Mouse (Mus musculus) liver, postnatal 0 days (tissue): ENCODE measurements around the gene Mzf1. TPM values are rescaled to one million over a fixed set of nuclear protein-coding genes. Genes with fewer than 3 reads are reported as not detected.
A peak's percentile ranks its signal among the peaks of the same experiment; 100 is the strongest.

Source experiments
- ATAC-seq: fragments of 200-750 bp; cut with Nextera tagmentation; 2 replicates; pipeline ENCODE4 v1.8.0; 2017; ENCODE audit warnings: mild to moderate bottlenecking, moderate library complexity
- DNase-seq: peaks from one replicate; pipeline ENCODE4 v3.0.0-alpha.2; 2016
- H3K27ac ChIP-seq: fragments of 300-500 bp; sonication (generic); 2 replicates; pipeline ENCODE4 v1.5.1; 2014; ENCODE audit warnings: antibody characterized with exemption, moderate library complexity, mild to moderate bottlenecking, low read depth
- H3K27me3 ChIP-seq: fragments of 300-500 bp; sonication (generic); 2 replicates; pipeline ENCODE4 v1.6.1; 2014; ENCODE audit warnings: low read length, control low read depth, mixed read lengths; ENCODE audit not compliant: insufficient read depth
- H3K36me3 ChIP-seq: fragments of 300-500 bp; sonication (generic); replicated peaks from 2 replicates; pipeline ENCODE4 v1.6.1; 2014; ENCODE audit warnings: mild to moderate bottlenecking, control low read depth, low read length, moderate library complexity, mixed read lengths; ENCODE audit not compliant: insufficient read depth
- H3K4me1 ChIP-seq: fragments of 300-500 bp; sonication (generic); 2 replicates; pipeline ENCODE4 v1.6.1; 2014; ENCODE audit warnings: antibody characterized with exemption, mild to moderate bottlenecking, control low read depth; ENCODE audit not compliant: insufficient read depth
- H3K4me2 ChIP-seq: fragments of 300-500 bp; sonication (generic); 2 replicates; pipeline ENCODE4 v1.6.1; 2014; ENCODE audit warnings: low read depth, mild to moderate bottlenecking, low read length, moderate library complexity, mixed read lengths
- H3K4me3 ChIP-seq: fragments of 300-500 bp; sonication (generic); 2 replicates; pipeline ENCODE4 v1.5.1; 2014; ENCODE audit warnings: low read depth, low read length
- H3K9ac ChIP-seq: fragments of 300-500 bp; sonication (generic); replicated peaks from 2 replicates; pipeline ENCODE4 v1.6.1; 2014; ENCODE audit warnings: mild to moderate bottlenecking, moderate library complexity
- H3K9me3 ChIP-seq: fragments of 300-500 bp; sonication (generic); 2 replicates; pipeline ENCODE4 v1.6.1; 2016; ENCODE audit warnings: mild to moderate bottlenecking, control low read depth, low read length, mixed read lengths
- CTCF ChIP-seq: sonication (generic); IDR thresholded peaks from 2 replicates; pipeline ENCODE4 v1.5.1; 2016; ENCODE audit warnings: antibody characterized with exemption, low read depth
- EP300 ChIP-seq: IDR thresholded peaks from 2 replicates; pipeline ENCODE4 v1.6.1; 2016; ENCODE audit warnings: antibody characterized with exemption, low read depth, mild to moderate bottlenecking
- WGBS: fragments of 180-500 bp; shearing (Covaris S2); extraction: QIAGEN DNeasy Blood & Tissue Kit; methylation state at CpG from one replicate; pipeline ENCODE4 v1.1.7; 2014; ENCODE audit not compliant: insufficient replicate concordance; 5-methylcytosine and 5-hydroxymethylcytosine counted together
- polyA plus RNA-seq: library from polyadenylated mRNA; unstranded; fragments of >200 nt; fragmentation: Nextera tagmentation; extraction: Ambion mirVana; gene quantifications from 2 replicates; pipeline ENCODE4 v1.2.1, GENCODE M21; 2015

Mzf1 gene
- polyA plus RNA-seq, 1 experiment from 2014 or later: 0.29 TPM

- H3K36me3 ChIP-seq: peaks cover 19% of the 10 kb centered on the region; the same call in 1 of the 2 replicates
- H3K4me1 ChIP-seq: peaks cover 16% of the 10 kb centered on the region
- WGBS: under 1% methylated on average over 42 of the region's 42 CpGs
- DNase-seq (peak; percentile 92), ATAC-seq (peak; percentile 88)
- TF ChIP-seq CTCF (peak; percentile 97), EP300 (0 out of 2 replicates have a peak, but pooled peaks have one; percentile 23)
- H3K27me3 ChIP-seq: no peaks in the 10 kb centered on the region
- H3K9me3 ChIP-seq: no peaks in the 10 kb centered on the region
- peak overlapping the region; percentile 72 for H3K9ac ChIP-seq
- peak overlapping the region; percentile 95 for H3K4me2 ChIP-seq
- peak overlapping the region; percentile 93 for H3K27ac ChIP-seq
- H3K4me3 ChIP-seq: peak overlapping the region; percentile 64
Observed at GRCm38 (mm10) chr7:13009143-13010004, 45.2 kb downstream of the Mzf1 start.

DNA sequence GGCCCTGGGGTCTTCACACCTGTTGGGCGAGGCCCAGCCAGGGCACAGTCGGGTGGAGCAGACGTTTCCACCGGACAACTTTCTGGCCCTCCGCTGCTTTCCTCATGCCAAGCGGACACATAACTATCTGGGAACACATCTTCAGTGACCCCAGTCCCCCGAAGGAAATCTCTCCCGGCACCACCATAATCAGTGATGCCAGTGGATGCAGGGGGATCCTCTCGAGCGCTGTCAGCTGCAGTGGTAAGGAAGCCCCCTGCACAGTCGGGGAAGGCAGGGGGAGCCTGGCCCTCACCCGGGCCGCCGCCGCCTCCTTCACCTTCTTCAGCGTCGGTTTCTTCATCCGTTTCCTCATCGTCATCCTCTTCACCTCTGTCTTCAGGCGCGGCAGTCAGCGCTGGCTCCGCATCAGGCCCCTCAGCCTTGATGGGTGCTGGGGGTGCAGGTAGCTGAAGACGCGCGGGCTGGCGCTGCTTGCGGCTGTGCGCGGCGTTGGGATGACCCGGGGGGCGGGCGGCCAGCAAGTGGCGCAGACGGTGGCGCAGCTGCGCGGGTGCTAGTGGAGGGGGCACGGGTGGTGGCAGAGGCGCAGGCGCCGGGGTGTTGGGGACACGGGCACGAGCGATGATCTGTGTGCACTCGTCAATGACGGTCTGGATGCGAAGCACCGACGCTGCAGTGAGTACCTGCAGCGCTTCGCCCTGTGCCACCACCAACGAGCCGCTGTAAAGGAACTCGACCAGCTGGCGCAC, 47.0 kb downstream of the Mzf1 start:
- Histone ChIP-seq H3K4me2 (no peak overlapping the region), H3K4me1 (peaks cover 11% of the 10 kb centered on the region), H3K36me3 (peaks cover 19% of the 10 kb centered on the region; the same call in 1 of the 2 replicates), H3K27me3 (no peaks in the 10 kb centered on the region), H3K9me3 (no peaks in the 10 kb centered on the region), H3K4me3 (no peak overlapping the region), H3K9ac (no peak overlapping the region), H3K27ac (no peak overlapping the region)
- DNase-seq: no peak
- ATAC-seq: no peak
- TF ChIP-seq EP300: no peak
- no peak for TF ChIP-seq CTCF
- WGBS: 85% methylated on average over 57 of the region's 57 CpGs

DNA sequence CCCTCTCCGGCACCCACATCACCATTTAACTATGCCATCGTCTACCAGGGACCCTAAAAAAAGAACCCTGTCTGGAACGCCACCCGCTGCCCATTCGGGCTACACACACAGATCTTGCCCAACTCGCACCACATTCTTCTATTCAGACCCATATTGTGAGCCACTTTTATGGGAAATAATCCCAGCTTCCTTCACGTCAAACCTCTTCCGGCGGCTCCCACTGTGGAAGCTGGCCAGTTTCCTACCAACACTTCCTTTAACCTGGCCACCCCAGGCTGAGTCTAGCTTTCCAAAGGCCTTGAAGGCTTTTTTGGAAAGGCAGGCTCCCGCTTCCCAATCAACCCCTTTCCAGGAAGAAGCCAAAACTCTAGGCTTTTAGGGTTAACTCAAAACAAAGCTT, 48.0 kb downstream of the Mzf1 start:
- no peaks in the 10 kb centered on the region for H3K9me3 ChIP-seq
- no peak overlapping the region for H3K27ac ChIP-seq
- peaks cover 11% of the 10 kb centered on the region for H3K4me1 ChIP-seq
- no peaks in the 10 kb centered on the region for H3K27me3 ChIP-seq
- no peak for DNase-seq
- peaks cover 19% of the 10 kb centered on the region; the same call in 1 of the 2 replicates for H3K36me3 ChIP-seq
- no peak overlapping the region for H3K9ac ChIP-seq
- ATAC-seq: no peak
- H3K4me3 ChIP-seq: no peak overlapping the region
- WGBS: 87% methylated on average over 10 of the region's 10 CpGs
- no peak overlapping the region for H3K4me2 ChIP-seq
- no peak for TF ChIP-seq EP300
- TF ChIP-seq CTCF: no peak

DNA sequence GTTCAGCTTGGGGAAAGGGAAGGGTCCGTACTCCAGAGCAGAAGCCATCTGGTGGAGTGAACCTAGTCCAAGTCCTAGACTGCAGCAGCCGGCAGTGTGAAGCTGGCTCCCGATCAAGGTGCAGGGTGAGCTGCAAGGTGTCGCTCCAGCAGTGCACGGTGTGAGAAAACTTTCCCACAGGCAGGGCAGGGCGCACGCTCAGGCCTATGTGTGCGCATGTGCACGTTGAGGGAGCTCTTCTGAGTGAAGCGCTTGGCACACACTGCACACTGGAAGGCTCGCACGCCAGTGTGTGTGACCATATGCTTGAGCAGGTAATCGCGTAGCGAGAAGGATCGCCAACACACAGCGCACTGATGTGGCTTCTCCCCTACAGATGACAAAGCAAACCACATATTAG, 48.6 kb downstream of the Mzf1 start:
- no peak overlapping the region for H3K27ac ChIP-seq
- H3K4me3 ChIP-seq: no peak overlapping the region
- no peak for DNase-seq
- H3K27me3 ChIP-seq: no peaks in the 10 kb centered on the region
- no peak for ATAC-seq
- 88% methylated on average over 17 of the region's 17 CpGs for WGBS
- H3K9me3 ChIP-seq: no peaks in the 10 kb centered on the region
- H3K4me2 ChIP-seq: no peak overlapping the region
- TF ChIP-seq CTCF (no peak), EP300 (no peak)
- peaks cover 19% of the 10 kb centered on the region; the same call in 1 of the 2 replicates for H3K36me3 ChIP-seq
- H3K4me1 ChIP-seq: peaks cover 11% of the 10 kb centered on the region
- H3K9ac ChIP-seq: no peak overlapping the region

DNA sequence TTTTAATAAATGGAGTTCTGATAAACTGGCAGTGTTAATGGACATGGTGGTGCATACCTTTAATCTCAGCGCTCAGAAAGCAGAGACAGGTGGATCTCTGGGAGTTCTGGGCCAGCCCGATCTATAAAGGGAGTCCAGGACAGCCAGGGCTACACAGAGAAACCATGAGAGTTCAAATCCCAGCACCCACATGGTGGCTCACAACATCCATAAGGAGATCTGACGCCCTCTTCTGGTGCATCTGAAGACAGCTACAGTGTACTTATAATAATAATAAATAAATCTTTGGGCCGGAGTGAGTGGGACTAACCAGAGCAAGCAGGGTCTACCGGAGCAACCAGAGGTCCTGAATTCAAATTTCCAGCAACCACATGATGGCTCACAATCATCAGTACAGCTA, 51.2 kb downstream of the Mzf1 start:
- no peak overlapping the region for H3K9ac ChIP-seq
- TF ChIP-seq EP300 (no peak), CTCF (peak; percentile 27; the same call in 1 of the 2 replicates)
- no peak overlapping the region for H3K4me3 ChIP-seq
- peaks cover 19% of the 10 kb centered on the region; the same call in 1 of the 2 replicates for H3K36me3 ChIP-seq
- H3K4me1 ChIP-seq: no peaks in the 10 kb centered on the region
- H3K27ac ChIP-seq: no peak overlapping the region
- no peak for ATAC-seq
- no peak overlapping the region for H3K4me2 ChIP-seq
- 80% methylated on average over 5 of the region's 5 CpGs for WGBS
- no peak for DNase-seq
- H3K9me3 ChIP-seq: no peaks in the 10 kb centered on the region
- H3K27me3 ChIP-seq: no peaks in the 10 kb centered on the region

DNA sequence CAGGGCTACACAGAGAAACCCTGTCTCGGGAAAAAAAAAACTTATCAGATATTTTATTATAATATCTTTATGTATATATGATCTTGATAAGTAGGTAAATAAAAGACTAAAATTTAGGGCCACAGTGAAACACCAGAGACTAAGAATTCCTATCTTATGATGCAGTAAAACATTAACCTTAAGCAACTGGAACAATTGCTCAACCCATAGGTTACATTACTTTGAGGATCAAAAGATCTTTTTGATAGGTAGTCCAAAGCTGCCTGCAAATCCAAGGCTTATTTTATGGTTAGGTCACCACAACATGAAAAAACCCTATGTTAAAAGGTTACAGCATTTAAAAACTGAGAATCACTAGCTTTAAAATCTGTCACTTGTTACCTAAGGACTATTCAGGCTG, 53.0 kb downstream of the Mzf1 start:
- DNase-seq: no peak
- 48% methylated on average over 1 of the region's 1 CpGs for WGBS
- H3K4me1 ChIP-seq: no peaks in the 10 kb centered on the region
- H3K27ac ChIP-seq: no peak overlapping the region
- no peaks in the 10 kb centered on the region for H3K27me3 ChIP-seq
- TF ChIP-seq EP300: no peak
- TF ChIP-seq CTCF: no peak
- H3K9me3 ChIP-seq: no peaks in the 10 kb centered on the region
- no peak overlapping the region for H3K4me3 ChIP-seq
- H3K36me3 ChIP-seq: peaks cover 9% of the 10 kb centered on the region; the same call in 1 of the 2 replicates
- no peak for ATAC-seq
- H3K4me2 ChIP-seq: no peak overlapping the region
- H3K9ac ChIP-seq: no peak overlapping the region
